ENCODE assay signal across 8 mouse cellular contexts in the genomic region with DNA sequence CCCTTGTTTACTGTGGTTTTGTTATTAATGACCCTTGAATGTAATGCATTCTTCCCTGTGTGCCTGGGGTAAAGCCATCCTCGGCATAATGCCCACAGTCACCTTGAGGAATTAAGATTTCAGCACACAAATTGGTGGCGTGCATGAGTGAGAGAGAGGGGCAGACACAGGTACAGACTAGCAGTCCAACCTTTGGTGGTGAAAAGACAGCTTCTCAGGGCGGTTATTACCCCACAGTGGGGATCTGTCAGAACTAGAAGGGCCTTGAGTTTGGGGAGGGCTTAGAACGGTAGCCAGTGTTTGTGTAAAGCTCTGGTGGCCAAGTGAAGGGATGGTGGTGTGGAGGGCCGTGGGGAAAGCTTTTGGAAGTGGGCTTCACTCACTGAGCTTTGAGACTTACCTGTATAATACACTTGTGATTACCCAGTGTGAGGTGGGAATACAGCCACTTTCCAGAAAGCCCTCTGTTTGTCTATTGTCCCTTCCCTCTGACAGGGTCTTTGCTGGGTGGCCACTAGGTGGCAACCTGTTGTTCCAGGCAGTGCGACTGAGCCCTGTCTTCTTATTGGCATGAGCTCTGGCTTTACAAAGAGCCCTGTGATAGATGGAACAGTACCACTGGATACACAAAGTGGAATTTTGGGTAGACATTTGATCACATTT. TPM values are rescaled to one million over a fixed set of nuclear protein-coding genes. Genes with fewer than 3 reads are reported as not detected.
DNase-seq lines count a peak whose midpoint lies in the region; ATAC-seq and TF ChIP-seq lines count a peak whose summit lies in the region.

No protein-coding gene starts in this region.

- DNase-seq in B cell, adult 2 months, result peak; percentile 19 to 28
- DNase-seq in Muller cell, postnatal 12 days (ENCODE audit: inconsistent ontology term), result peak; percentile 45
- DNase-seq in cerebellum, adult 9-10 months, result peak; percentile 38
- peak; percentile 31 to 56 for DNase-seq in frontal cortex, postnatal 36 days (ENCODE audit: low spot score in 2 of 2)
- peak; percentile 58 for DNase-seq in kidney, adult 8-10 months
- peak; percentile 65 for DNase-seq in limb, embryonic 14.5 days (ENCODE audit: low spot score)

- H3K9ac ChIP-seq in limb, embryonic 14.5 days (ENCODE audit: low read depth, low read length, severe bottlenecking), result no peak overlapping the region
- H3K9ac ChIP-seq in neural tube, embryonic 13.5 days, result no peak overlapping the region

- WGBS in limb, embryonic 14.5 days, result 61% methylated on average over 6 of the region's 6 CpGs
- 54% methylated on average over 6 of the region's 6 CpGs for WGBS in neural tube, embryonic 13.5 days

- no peak overlapping the region for H3K4me2 ChIP-seq in limb, embryonic 14.5 days (replicated peaks; ENCODE audit: low read depth, low read length, severe bottlenecking)
- no peak overlapping the region for H3K4me2 ChIP-seq in neural tube, embryonic 13.5 days

- no peaks in the 10 kb centered on the region for H3K9me3 ChIP-seq in limb, embryonic 14.5 days (ENCODE audit: control insufficient read depth, low read length)
- H3K9me3 ChIP-seq in neural tube, embryonic 13.5 days, result no peaks in the 10 kb centered on the region

- H3K4me1 ChIP-seq in limb, embryonic 14.5 days (ENCODE audit: control insufficient read depth, insufficient read depth, low read length), result no peaks in the 10 kb centered on the region
- H3K4me1 ChIP-seq in neural tube, embryonic 13.5 days (replicated peaks), result no peaks in the 10 kb centered on the region; the same call in 1 of the 2 replicates

- H3K27ac ChIP-seq in limb, embryonic 14.5 days (replicated peaks; ENCODE audit: low read depth, low read length), result no peak overlapping the region
- H3K27ac ChIP-seq in neural tube, embryonic 13.5 days (replicated peaks), result no peak overlapping the region; the same call in 1 of the 2 replicates

- no peak for TF ChIP-seq POLR2A in limb, embryonic 14.5 days (IDR thresholded peaks at IDR 0.05; ENCODE audit: borderline replicate concordance, extremely low read depth, insufficient read depth, insufficient read length)

- 0 out of 2 replicates have a peak, but pooled peaks have one; percentile 34 for ATAC-seq in limb, embryonic 14.5 days (ENCODE audit: low FRiP score, low read depth)
- peak; percentile 69; the same call in 1 of the 2 replicates for ATAC-seq in neural tube, embryonic 13.5 days (ENCODE audit: low read depth)
- no peak for ATAC-seq in erythroid progenitor cell, adult 5-6 weeks (replicated peaks; ENCODE audit: low FRiP score, poor library complexity, severe bottlenecking)

- H3K36me3 ChIP-seq in limb, embryonic 14.5 days (ENCODE audit: control insufficient read depth, insufficient read depth, low read length), result peaks cover 34% of the 10 kb centered on the region
- peaks cover 47% of the 10 kb centered on the region for H3K36me3 ChIP-seq in neural tube, embryonic 13.5 days

- no peaks in the 10 kb centered on the region for H3K27me3 ChIP-seq in limb, embryonic 14.5 days (ENCODE audit: control insufficient read depth, insufficient read depth, low read length)
- no peaks in the 10 kb centered on the region for H3K27me3 ChIP-seq in neural tube, embryonic 13.5 days

- H3K4me3 ChIP-seq in limb, embryonic 14.5 days (replicated peaks; ENCODE audit: low read length), result no peak overlapping the region
- no peak overlapping the region for H3K4me3 ChIP-seq in neural tube, embryonic 13.5 days

RNA-seq across cellular contexts. Expression of gene Dcun1d4, which starts 59.2 kb away (rescaled TPM):
- polyA plus RNA-seq in limb, embryonic 14.5 days (2012; rRNA removed), result 19.4 and 19.9 TPM in 2 replicates
- 27.0 and 34.2 TPM in 2 replicates for polyA plus RNA-seq in limb, embryonic 14.5 days (2014; fragmentation: Nextera tagmentation; extraction: Ambion mirVana)
- 49.7 and 56.6 TPM in 2 replicates for polyA plus RNA-seq in neural tube, embryonic 13.5 days (2015; fragmentation: Nextera tagmentation; extraction: Ambion mirVana)
- total RNA-seq in erythroid progenitor cell, adult 5-6 weeks (2015; ENCODE audit: low replicate concordance), result 1.3 and 5.4 TPM in 2 replicates
- total RNA-seq in erythroid progenitor cell, adult 5-6 weeks (2017; ENCODE audit: low replicate concordance), result 0.77 and 1.7 TPM in 2 replicates
